Mouse (Mus musculus): ENCODE results near the gene Fam161b. TPM values are rescaled to one million over a fixed set of nuclear protein-coding genes. Genes with fewer than 3 reads are reported as not detected.
A peak's percentile ranks its signal among the peaks of the same experiment; 100 is the strongest.
"Not testable (repeated sequence)": the region's sequence is repeated elsewhere in the genome, so short reads cannot be mapped to it uniquely, and the experiment has no call there.

Gene Fam161b
- polyA plus RNA-seq, 1 experiment from 2014 or later = 21.1 TPM

GRCm38 (mm10) chr12:84362872-84363271 lies 1.2 kb upstream of the Fam161b start:
- no peak for ATAC-seq
- Histone ChIP-seq H3K9ac (ENCODE audit: low read depth, low read length) (no peak overlapping the region), H3K4me3 (ENCODE audit: low read depth, low read length) (peak overlapping the region; percentile 99)

GRCm38 (mm10) chr12:84358699-84359098 lies 2.9 kb downstream of the Fam161b start:
- H3K4me3 ChIP-seq (ENCODE audit: low read depth, low read length); H3K27ac ChIP-seq (ENCODE audit: low read length); H3K4me2 ChIP-seq (ENCODE audit: low read length); H3K9me3 ChIP-seq (replicated peaks; ENCODE audit: control insufficient read depth, low read length, poor library complexity, severe bottlenecking); ATAC-seq; H3K9ac ChIP-seq (ENCODE audit: low read depth, low read length); H3K27me3 ChIP-seq (ENCODE audit: control insufficient read depth, insufficient read depth, low read depth, low read length): not testable (repeated sequence)
- Histone ChIP-seq H3K4me1 (ENCODE audit: control insufficient read depth, insufficient read depth, low read length) (peaks cover 22% of the 10 kb centered on the region), H3K36me3 (ENCODE audit: control insufficient read depth, insufficient read depth, low read length) (peaks cover 22% of the 10 kb centered on the region)
- WGBS = 84% methylated on average over 2 of the region's 2 CpGs

More at GRCm38 (mm10) chr12:84362872-84363271, 1.2 kb upstream of the Fam161b start:
- H3K9me3 ChIP-seq (replicated peaks; ENCODE audit: control insufficient read depth, low read length, poor library complexity, severe bottlenecking) = no peaks in the 10 kb centered on the region
- no peak overlapping the region for H3K27ac ChIP-seq (ENCODE audit: low read length)
- H3K4me2 ChIP-seq (ENCODE audit: low read length) = peak overlapping the region; percentile 91
- H3K27me3 ChIP-seq (ENCODE audit: control insufficient read depth, insufficient read depth, low read depth, low read length) = no peaks in the 10 kb centered on the region
- WGBS = 79% methylated on average over 2 of the region's 2 CpGs
- H3K4me1 ChIP-seq (ENCODE audit: control insufficient read depth, insufficient read depth, low read length) = peaks cover 22% of the 10 kb centered on the region
- H3K36me3 ChIP-seq (ENCODE audit: control insufficient read depth, insufficient read depth, low read length) = no peaks in the 10 kb centered on the region

DNA sequence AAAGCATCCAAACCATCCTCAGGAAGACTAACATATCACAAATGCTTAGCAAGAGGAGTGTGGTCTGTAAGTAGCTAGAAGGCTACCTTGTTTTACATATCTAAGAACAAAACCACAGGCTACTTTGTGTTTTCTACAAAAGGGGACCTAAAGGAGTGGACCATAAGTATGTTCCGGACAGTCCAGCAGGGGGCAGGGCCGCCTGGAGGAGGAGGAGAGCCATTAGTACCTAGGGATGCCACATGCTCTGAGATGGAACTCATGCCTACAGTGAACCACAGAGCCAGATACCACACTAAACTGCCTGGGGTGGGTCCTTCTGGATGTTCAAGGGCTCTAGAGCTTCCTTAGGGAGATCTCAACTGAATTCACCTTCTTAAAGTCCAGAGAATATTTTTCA lies 14.4 kb downstream of the Fam161b start:
- H3K9ac ChIP-seq (ENCODE audit: low read depth, low read length) = no peak overlapping the region
- no peak overlapping the region for H3K4me3 ChIP-seq (ENCODE audit: low read depth, low read length)
- no peak overlapping the region for H3K4me2 ChIP-seq (ENCODE audit: low read length)
- WGBS = 45% methylated on average over 2 of the region's 2 CpGs
- no peaks in the 10 kb centered on the region for H3K4me1 ChIP-seq (ENCODE audit: control insufficient read depth, insufficient read depth, low read length)
- H3K9me3 ChIP-seq (replicated peaks; ENCODE audit: control insufficient read depth, low read length, poor library complexity, severe bottlenecking) = no peaks in the 10 kb centered on the region
- H3K27me3 ChIP-seq (ENCODE audit: control insufficient read depth, insufficient read depth, low read depth, low read length) = no peaks in the 10 kb centered on the region
- no peak overlapping the region for H3K27ac ChIP-seq (ENCODE audit: low read length)
- H3K36me3 ChIP-seq (ENCODE audit: control insufficient read depth, insufficient read depth, low read length) = peaks cover 35% of the 10 kb centered on the region
- ATAC-seq = no peak

- Histone ChIP-seq H3K4me2 (ENCODE audit: low read length) (no peak overlapping the region), H3K27ac (ENCODE audit: low read length) (no peak overlapping the region), H3K27me3 (ENCODE audit: control insufficient read depth, insufficient read depth, low read depth, low read length) (no peaks in the 10 kb centered on the region), H3K4me1 (ENCODE audit: control insufficient read depth, insufficient read depth, low read length) (no peaks in the 10 kb centered on the region), H3K4me3 (ENCODE audit: low read depth, low read length) (no peak overlapping the region), H3K9ac (ENCODE audit: low read depth, low read length) (no peak overlapping the region), H3K9me3 (replicated peaks; ENCODE audit: control insufficient read depth, low read length, poor library complexity, severe bottlenecking) (no peaks in the 10 kb centered on the region), H3K36me3 (ENCODE audit: control insufficient read depth, insufficient read depth, low read length) (peaks cover 34% of the 10 kb centered on the region)
- ATAC-seq = no peak
- WGBS = 93% methylated on average over 11 of the region's 11 CpGs
Measured at GRCm38 (mm10) chr12:84336963-84337625, 24.5 kb downstream of the Fam161b start.

DNA sequence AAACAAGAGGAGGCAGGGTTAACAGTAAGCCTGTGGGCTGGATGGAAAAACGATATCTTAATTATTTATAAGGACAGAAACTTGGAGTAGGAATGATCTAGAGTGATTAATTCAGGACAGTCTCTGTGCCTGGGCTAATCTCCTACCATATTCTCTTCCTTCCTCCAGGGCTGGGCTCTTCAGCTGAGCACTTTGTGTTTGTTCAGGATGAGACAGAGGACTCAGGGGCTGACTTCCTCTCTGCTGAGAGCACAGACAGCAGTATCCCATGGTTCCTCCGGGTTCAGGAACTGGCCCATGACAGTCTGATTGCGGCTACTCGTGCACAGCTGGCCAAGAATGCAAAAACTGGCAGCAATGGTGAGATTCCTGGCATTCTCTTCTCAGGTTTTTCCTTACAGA lies 34.5 kb downstream of the Fam161b start:
- no peak overlapping the region for H3K27ac ChIP-seq (ENCODE audit: low read length)
- no peak overlapping the region for H3K4me3 ChIP-seq (ENCODE audit: low read depth, low read length)
- no peaks in the 10 kb centered on the region for H3K27me3 ChIP-seq (ENCODE audit: control insufficient read depth, insufficient read depth, low read depth, low read length)
- H3K9ac ChIP-seq (ENCODE audit: low read depth, low read length) = no peak overlapping the region
- no peak overlapping the region for H3K4me2 ChIP-seq (ENCODE audit: low read length)
- peaks cover 19% of the 10 kb centered on the region for H3K36me3 ChIP-seq (ENCODE audit: control insufficient read depth, insufficient read depth, low read length)
- 90% methylated on average over 4 of the region's 4 CpGs for WGBS
- H3K4me1 ChIP-seq (ENCODE audit: control insufficient read depth, insufficient read depth, low read length) = no peaks in the 10 kb centered on the region
- H3K9me3 ChIP-seq (replicated peaks; ENCODE audit: control insufficient read depth, low read length, poor library complexity, severe bottlenecking) = no peaks in the 10 kb centered on the region
- ATAC-seq = no peak

- Histone ChIP-seq H3K4me1 (ENCODE audit: control insufficient read depth, insufficient read depth, low read length) (peaks cover 18% of the 10 kb centered on the region), H3K36me3 (ENCODE audit: control insufficient read depth, insufficient read depth, low read length) (no peaks in the 10 kb centered on the region), H3K4me2 (ENCODE audit: low read length) (peak within 1 kb of the TSS; percentile 94), H3K4me3 (ENCODE audit: low read depth, low read length) (peak within 1 kb of the TSS; percentile 99), H3K9me3 (replicated peaks; ENCODE audit: control insufficient read depth, low read length, poor library complexity, severe bottlenecking) (no peaks in the 10 kb centered on the region), H3K27me3 (ENCODE audit: control insufficient read depth, insufficient read depth, low read depth, low read length) (no peaks in the 10 kb centered on the region), H3K9ac (ENCODE audit: low read depth, low read length) (peak within 1 kb of the TSS; percentile 97), H3K27ac (ENCODE audit: low read length) (peak within 1 kb of the TSS; percentile 94)
- peak; percentile 93 for ATAC-seq
- under 1% methylated on average over 75 of the region's 77 CpGs for WGBS
Measured at GRCm38 (mm10) chr12:84316721-84317621, 44.7 kb downstream of the Fam161b start, which contains the start of gene Zfp410. Gene Zfp410 (plus strand): TSS chr12:84316852.

- 46% methylated on average over 7 of the region's 7 CpGs for WGBS
- ATAC-seq = no peak
- Histone ChIP-seq H3K27ac (ENCODE audit: low read length) (no peak overlapping the region), H3K4me3 (ENCODE audit: low read depth, low read length) (peak overlapping the region; percentile 99), H3K9ac (ENCODE audit: low read depth, low read length) (peak overlapping the region; percentile 97), H3K27me3 (ENCODE audit: control insufficient read depth, insufficient read depth, low read depth, low read length) (no peaks in the 10 kb centered on the region), H3K9me3 (replicated peaks; ENCODE audit: control insufficient read depth, low read length, poor library complexity, severe bottlenecking) (no peaks in the 10 kb centered on the region), H3K4me1 (ENCODE audit: control insufficient read depth, insufficient read depth, low read length) (peaks cover 18% of the 10 kb centered on the region), H3K4me2 (ENCODE audit: low read length) (peak overlapping the region; percentile 94), H3K36me3 (ENCODE audit: control insufficient read depth, insufficient read depth, low read length) (no peaks in the 10 kb centered on the region)
Measured at GRCm38 (mm10) chr12:84316006-84316405, 45.6 kb downstream of the Fam161b start.

DNA sequence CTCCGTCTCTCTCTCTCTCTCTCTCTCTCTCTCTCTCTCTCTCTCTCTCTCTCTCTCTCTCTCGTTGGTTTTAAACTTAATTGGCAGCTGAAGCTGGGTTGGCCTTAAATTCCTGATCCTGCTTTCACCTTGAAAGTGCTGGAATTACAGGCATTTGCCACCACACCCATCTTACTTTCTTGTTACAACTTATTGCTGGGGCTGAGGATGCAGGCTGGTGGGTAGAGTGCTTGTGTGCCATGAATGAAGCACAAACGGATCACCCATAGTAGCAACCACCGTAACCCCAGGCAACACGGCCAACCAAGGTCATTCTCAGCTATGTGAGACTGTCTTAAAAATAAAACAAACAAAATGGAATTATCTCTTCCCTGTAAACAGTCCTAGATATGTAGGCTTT lies 50.3 kb downstream of the Fam161b start:
- no peaks in the 10 kb centered on the region for H3K9me3 ChIP-seq (replicated peaks; ENCODE audit: control insufficient read depth, low read length, poor library complexity, severe bottlenecking)
- H3K4me2 ChIP-seq (ENCODE audit: low read length) = no peak overlapping the region
- no peak overlapping the region for H3K4me3 ChIP-seq (ENCODE audit: low read depth, low read length)
- peaks cover 5% of the 10 kb centered on the region for H3K4me1 ChIP-seq (ENCODE audit: control insufficient read depth, insufficient read depth, low read length)
- peaks cover 5% of the 10 kb centered on the region; the same call in 1 of the 2 replicates for H3K36me3 ChIP-seq (ENCODE audit: control insufficient read depth, insufficient read depth, low read length)
- H3K9ac ChIP-seq (ENCODE audit: low read depth, low read length) = no peak overlapping the region
- no peak for ATAC-seq
- H3K27me3 ChIP-seq (ENCODE audit: control insufficient read depth, insufficient read depth, low read depth, low read length) = no peaks in the 10 kb centered on the region
- H3K27ac ChIP-seq (ENCODE audit: low read length) = no peak overlapping the region
- 94% methylated on average over 3 of the region's 5 CpGs for WGBS

DNA sequence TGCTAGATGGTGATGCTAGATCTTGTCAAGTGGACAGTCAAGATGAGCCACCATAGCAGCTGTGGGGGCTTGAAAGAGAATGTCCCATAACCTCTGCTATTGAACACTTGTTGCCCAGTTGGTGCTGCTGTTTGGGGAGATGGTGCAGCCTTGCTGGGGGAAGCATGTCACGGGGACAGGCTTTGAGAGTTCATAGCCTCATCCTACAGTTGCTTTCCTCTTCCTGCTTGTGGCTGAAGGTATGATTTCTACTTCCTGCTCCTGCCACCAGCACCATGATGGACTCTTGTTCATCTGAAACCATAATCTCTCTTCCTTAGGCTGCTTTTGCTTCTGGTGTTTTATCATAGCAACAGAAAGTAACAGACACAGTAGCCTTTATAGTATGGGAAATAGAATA lies 57.1 kb downstream of the Fam161b start:
- H3K4me3 ChIP-seq (ENCODE audit: low read depth, low read length) = no peak overlapping the region
- no peaks in the 10 kb centered on the region for H3K9me3 ChIP-seq (replicated peaks; ENCODE audit: control insufficient read depth, low read length, poor library complexity, severe bottlenecking)
- no peak overlapping the region for H3K9ac ChIP-seq (ENCODE audit: low read depth, low read length)
- H3K4me1 ChIP-seq (ENCODE audit: control insufficient read depth, insufficient read depth, low read length) = no peaks in the 10 kb centered on the region
- no peaks in the 10 kb centered on the region for H3K27me3 ChIP-seq (ENCODE audit: control insufficient read depth, insufficient read depth, low read depth, low read length)
- H3K4me2 ChIP-seq (ENCODE audit: low read length) = no peak overlapping the region
- 90% methylated on average over 1 of the region's 1 CpGs for WGBS
- no peak for ATAC-seq
- H3K27ac ChIP-seq (ENCODE audit: low read length) = no peak overlapping the region
- H3K36me3 ChIP-seq (ENCODE audit: control insufficient read depth, insufficient read depth, low read length) = peaks cover 5% of the 10 kb centered on the region; the same call in 1 of the 2 replicates

Measured in midbrain, embryonic 16.5 days (tissue).